Mouse (Mus musculus) yolk sac, embryonic 10.5 days (tissue): ENCODE data around the gene Tomm70a.

Experiments
- DNase-seq: peaks from one replicate; pipeline ENCODE4 v3.0.0-alpha.2; 2017; ENCODE audit warnings: low spot score

Gene Tomm70a

DNA sequence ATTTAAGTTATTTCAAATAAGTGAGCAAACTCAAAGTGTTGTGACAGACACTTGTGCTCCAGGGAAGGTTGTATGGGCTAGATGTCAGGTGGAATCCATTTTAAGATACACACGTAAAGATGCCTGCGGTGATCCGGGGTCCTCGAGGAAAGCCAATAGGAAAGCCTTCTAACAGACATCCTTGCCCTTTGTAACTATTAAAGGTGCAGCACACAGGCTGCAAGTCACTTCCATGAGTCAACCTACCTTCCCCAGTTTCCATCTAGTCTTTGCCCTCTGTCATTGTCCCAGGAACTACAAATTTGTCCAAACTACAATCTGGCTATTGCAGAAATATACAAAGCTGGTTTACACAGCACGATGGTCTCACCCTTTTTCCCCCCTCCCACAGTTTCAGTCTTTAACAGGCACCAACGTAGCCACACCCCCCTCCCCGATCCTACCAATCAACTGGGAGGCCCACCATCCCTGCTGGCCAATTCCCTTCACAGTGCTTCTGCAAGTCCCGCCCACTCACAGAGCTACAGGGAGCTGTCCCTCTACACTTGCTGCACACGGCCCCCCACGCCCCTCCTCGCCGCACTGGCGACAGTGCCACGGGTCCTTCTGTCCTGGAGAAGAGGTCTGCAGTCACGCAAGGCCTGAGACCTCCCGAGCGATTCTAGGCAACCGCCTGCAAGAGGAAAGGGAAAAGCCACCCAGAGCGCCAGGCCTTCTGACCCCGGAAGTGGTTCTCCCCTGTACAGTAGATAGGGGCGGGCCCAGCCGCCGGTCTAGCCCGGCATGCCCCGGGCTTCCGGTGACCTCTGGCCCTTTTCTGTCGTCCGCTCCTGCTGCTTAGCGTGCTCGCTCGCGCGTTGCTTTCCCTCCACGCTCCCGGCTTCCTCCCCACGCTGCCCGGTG lies at the start of gene Tomm70a:
Gene Tomm70a, plus strand, starts transcription at position 791 of the 903 bp plus-strand sequence.
- DNase-seq, result peak; percentile 98

DNA sequence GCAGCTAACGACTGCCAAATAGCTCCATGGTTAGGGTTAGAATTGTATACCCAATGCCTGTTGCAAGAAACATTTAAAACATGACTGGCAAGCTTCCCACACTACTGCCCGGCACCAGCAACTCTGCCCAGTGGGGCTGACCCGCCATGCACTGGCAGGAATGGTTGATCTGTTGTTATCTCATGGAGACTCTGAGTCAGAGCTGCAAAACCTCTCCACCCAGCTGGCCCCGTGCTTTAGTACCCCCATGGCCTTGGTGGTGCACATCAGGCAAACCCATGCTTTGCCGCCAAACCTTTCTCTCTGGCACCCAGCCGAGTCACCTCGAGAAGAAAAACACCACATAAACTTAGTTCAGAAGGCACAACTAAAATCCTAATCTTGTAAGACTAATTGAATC lies 45.5 kb upstream of the Tomm70a start:
- no peak for DNase-seq

DNA sequence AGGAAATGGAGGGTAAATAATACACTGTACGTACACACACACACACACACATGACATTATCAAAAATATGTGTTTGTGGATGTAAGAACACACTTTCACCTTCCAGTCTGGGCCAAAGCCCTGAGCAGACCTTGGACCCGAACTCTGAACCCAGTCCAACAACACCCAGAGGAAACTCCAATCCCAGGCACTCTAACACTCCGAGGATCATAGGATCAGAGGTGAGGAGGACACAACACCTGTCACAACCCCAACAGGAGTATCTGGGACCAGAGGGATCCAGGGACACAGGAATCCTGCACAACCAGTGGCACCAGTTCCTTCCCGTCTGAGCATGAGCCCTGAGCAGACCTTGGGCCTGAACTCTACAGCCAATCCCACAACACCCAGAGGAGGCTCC lies 41.9 kb upstream of the Tomm70a start:
- DNase-seq, result no peak

DNA sequence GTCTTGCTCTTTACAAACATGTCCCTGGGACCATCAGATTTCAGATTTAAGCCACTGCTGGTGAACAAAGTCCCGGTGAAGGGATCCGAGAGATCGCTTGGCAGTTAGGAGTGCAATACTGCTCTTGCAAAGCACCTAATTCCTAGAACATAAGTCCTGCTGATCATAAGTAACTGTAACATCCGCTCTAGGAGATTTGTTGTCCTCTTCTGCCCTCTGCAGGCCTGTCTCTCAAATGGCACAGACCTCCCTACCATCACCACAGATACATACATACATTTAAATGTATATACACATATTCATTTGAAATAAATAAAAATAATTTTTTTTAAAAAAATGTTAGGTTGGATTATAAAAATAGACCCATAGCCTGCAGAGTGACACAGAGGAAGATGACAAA lies 29.0 kb upstream of the Tomm70a start:
- peak; percentile 48 for DNase-seq

DNA sequence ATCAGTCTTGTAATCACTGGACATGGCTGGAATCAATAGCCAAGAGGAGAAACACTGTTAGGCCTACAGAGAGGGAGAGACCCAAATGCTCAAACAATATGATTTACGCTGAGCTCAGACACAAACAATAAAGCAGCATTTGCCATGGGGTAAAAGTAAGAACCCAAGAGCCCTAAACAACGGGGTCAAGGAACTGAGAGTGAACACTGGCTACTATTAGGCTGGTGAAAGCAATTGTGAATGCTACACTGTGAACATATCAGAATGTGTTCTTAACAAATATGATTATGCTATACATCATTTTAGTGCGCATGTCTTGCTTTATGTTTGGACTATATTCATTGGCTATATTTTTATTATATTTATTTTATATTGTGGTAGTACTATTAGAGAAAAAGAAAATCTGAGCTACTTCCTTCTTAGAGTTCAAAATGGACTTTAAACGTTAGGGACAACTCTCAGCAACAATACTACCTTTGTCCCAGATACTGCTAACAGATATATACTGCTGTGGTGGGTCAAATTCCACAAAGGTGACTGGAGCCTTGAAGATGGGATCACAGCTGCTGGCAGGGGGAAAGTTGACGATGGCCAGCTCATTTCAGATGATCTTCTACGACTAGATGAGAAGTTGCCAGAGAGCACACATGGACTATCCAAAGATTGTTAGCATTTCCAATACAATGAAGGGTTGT lies 28.4 kb upstream of the Tomm70a start:
- DNase-seq, result no peak

DNA sequence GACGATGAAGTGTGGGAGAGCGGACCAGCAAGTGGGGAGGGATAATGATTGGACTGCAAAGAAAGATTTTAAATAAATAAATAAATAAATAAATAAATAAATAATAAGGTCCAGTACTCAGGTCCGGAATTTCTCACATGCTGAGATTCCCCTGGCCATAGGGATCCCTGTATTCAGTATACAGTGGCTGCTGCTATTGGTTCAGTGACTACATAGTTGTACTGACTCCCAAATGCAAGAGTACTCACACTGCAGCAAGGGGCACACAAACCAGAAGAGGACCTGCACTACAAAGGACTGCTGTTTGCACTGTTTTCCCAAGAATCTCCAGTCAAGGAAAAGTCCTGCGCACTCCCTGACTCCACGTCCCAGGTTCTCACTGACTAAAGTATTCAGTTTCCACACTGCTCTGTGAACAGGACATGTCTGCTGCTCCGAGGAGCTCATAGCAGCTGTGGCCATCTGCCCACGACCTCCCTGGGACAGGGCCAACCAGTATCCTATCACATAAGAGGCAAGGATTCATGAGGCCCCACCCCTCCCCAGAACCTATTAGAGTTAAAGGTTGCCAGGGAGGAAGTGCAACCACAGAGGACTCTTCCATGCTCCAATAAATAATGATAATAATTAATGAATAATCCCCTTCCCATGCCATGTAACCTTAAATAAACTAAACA lies 22.9 kb upstream of the Tomm70a start:
- DNase-seq, result no peak

DNA sequence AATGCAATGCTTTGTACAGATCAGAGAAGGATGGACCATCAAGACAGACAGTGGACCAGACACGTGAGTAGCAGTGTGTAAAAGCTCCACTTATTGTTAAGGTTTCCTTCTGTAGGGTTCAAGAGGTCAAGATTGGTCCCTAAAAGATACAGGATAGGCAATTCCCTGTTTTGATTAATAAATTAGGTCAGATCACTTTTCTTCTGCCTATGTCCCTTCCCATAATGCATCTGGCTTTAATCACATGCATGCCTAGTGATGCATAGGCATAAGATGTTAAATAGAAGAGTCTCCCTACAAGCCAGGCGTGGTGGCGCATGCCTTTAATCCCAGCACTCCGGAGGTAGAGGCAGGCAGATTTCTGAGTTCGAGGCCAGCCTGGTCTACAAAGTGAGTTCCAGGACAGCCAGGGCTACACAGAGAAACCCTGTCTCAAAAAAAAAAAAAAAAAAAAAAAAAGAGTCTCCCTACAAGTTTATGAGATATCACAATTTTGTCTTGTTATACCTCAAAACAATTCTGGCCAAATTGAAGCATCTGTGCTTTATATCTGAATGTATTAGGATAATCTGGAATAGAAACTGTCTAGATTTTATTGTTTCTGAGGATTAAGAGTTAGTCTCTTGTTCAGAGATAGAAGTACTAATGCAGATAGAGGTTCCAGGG lies 21.8 kb upstream of the Tomm70a start:
- no peak for DNase-seq

DNA sequence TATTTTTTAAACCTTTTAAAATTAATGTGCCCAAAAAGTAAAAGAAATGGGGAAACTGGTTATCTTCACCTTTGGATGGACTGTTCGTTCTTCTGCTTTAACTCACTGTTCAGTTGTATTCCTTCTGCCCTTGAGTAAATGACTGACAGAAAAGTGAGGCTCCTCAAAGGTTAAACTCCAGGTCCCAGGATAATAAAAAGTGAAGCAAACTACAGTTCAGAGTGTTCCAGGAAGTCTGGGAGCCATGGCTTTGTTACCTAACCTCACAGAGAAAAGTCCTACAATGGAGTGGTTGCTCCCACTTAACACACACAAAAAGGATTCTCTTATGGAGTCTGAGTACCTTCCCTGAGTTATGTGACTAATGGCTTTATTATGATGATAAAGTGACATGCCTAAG lies 20.3 kb upstream of the Tomm70a start:
- DNase-seq, result peak; percentile 40

DNA sequence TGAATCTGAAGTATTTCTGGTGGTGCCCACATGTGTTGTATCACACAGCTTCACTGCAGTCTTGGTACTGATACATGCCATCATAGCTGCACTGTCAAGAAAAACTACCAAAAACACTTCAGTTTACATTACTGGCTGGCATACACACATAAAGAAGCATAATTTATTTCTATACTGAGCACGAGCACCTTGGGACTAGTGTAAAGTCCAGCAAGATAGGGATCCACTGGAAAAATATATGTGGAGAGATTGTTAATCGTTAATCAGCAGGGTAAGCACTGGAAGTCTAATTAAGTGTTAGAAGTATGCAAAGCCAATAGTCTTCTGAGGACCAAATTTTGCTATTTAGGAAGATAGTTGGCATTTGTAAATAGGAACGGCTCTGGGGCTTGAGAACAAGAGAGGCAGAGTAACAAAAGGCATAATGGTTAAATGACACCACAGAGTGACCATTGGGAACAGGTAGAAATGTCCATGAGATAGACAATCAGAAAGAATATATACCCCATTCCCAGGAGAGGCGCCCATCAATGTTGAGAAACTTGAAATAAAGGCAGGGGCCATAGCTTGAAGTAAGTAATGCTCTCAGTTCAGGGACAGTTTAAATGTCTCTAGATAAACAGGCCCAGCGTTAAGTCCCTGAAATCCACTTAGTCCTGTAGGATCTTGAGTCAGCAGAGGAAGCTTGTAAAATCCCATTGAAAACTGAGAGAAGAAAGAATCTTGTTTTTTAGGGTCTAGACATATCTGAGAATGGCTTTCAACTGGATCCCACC lies 15.1 kb upstream of the Tomm70a start:
- DNase-seq, result no peak

DNA sequence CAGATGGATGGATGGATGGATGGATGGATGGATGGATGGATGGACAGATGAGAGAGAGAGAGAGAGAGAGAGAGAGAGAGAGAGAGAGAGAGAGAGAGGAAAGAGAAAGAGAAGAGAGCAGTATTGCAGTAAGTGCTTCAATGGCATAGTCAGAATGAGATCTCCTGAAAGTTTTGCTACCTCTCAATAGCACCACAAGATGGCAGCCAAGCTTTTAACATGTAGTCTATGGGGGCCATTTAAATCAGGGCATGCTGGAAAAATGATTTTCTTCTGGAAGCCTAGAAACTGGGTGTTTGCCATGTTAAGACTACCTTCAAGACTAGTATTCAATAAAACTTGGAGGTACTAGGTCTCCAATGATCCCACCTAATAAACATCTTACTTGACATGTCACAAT lies 5.4 kb upstream of the Tomm70a start:
- no peak for DNase-seq

DNA sequence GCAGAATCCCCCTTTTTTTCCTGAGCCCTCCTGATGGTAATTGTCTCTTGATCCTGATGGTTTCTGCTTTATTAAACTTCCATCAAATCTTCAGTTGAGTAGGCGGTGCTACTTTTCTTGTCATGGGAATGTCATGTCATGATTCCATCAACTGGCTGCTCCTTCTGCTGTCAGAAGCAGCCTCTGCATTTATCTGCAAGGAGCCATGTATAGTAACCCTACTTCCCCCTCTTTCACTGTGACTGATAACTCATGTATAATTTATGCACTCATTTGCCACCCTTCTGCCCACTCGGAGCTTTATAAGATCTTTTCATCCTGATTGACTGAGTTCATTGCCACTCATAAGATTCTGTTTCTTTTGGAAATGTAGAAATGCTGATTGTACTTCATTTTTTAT lies 3.9 kb upstream of the Tomm70a start:
- no peak for DNase-seq

DNA sequence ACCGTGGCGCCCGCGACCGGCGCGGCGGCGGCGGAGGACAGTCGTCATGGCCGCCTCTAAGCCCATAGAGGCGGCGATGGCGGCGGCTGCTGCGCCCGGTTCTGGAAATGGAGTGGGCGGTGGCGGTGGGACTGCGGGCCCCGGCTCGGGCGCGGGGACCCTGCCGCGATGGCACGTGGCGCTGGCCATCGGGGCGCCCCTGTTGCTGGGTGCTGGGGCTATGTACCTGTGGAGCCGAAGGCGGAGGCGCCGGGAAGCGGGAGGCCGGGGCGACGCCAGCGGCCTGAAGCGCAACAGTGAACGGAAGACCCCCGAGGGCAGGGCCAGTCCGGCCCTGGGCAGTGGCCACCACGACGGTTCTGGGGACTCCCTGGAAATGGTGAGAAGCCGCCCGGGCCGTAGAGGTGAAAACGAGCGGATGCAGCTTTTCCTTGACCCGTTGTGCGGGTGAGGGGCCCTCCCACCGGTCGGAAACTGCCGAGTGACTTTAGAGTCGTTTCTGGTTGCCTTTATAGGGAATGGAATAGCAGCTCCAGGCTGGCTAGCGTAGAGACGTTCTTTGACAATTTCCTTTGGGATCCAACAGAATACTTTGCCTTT lies 413 bp downstream of the Tomm70a start:
- no peak for DNase-seq

DNA sequence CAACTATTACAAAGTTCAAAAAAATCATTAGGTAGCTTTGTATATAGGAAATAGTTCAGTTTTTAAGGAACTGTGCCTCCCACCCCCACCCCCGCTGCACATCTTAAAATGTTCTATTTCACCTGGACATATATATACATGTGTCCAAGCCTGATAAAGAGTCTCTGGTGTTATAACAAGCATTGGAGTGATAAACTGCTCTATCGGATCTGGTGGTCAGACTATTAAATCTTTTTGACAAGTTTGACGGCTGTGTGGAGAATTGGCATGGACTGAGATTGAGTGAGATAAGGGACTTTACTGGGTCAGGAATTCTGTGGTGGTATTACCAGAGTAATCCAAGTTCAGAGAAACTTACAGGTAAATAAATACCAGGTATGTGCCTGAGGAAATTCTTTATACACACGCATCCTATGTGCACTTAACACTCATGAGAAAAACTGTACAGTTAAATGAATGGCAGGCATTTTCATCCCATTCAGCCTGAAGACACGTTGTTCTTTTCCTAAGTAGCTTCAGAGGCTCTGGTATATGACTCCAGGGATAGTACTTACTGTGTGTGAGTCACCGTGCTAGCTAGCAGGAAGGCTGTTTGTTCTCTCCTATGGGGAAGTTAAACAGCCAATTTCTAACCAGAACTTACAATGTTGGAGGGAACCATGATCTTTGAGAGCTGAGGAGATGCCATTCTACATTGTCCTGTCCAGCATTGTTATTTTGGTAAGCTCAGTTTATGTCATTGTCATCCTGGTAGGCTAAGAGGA lies 1.4 kb downstream of the Tomm70a start:
- no peak for DNase-seq

DNA sequence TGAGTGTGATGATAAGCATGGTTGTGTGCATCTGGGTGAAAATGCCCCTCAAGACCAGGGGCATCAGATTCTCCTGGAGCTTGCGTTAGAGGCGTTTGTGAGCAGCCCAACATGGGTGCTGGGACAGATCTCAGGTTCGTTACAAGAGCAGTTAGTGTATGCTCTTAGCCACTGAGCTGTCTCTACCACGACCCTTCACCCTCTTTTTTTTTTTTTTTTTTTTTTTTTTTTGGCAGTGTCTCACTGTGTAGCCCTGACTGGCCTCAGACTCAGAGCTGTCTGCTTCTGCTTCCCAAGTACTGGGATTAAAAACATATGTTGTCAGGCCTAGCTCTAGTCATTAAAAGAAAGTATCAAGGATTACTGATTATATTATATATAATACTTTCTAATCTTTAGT lies 4.8 kb downstream of the Tomm70a start:
- no peak for DNase-seq

DNA sequence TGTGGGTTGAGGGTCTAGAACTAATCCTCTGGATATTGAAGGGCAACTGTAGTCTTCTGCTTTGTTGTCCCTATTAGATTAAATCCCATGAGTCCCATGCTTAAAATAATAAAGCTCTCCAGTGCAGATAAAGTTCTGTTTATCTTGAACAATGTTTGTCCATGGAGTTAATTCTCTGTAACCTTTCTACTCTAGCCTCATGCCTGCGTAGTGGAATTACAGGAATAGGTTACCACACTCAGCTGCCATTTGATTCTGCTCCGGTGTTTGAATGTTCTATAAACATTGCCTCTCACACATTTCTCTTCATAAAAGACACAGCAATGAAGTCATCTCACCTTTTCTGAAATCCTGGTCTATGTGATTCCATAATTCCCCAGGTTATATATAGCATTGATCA lies 6.3 kb downstream of the Tomm70a start:
- no peak for DNase-seq

DNA sequence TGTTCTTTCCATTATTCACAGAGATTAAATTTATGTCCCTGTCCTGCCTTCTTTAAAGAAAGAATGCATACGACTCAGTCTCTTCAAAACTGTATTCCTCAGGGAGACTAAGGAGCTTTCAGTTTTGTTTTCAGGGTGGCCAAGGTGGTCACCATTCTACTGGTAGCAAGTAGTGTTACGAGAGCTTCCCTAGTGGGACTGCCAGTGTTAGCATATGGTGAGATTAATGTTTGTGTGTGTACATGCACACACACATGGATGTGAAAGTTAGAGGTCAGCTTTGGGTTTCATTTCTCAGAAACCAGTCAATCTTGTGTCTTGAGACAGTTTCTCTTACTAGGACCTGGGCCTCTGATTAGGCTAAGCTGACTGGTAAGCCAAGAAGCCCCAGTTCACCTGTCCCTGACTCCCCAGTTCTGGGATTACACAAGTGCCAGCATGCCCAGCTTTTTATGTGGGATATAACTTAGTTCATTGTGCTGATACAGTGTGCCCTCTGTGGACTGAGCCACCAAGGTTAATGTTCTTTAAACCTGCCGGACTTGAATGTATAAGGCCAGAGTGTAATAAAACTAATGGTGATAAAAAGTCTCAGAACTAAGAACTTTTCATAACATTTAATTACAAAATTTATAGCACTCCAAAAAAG lies 9.4 kb downstream of the Tomm70a start:
- DNase-seq, result no peak

DNA sequence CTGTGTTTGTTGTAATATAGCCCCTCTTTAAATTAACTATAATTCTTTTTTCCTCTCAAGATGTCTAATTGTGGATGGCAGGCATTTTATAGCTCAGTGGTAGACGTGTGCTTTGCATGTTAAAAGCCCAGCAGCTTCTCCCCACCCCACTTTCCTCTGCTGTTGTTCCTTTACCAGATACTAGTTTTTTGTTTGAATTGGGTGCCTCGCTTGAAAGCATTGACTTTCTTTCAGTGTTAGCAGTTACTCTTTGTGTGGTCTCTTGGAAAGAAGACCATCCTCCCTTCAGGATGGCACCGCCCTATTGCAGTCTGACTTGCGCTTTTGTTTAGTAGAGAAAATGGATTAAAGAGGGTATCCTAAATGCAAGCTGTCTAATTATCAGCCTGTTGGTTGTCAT lies 10.0 kb downstream of the Tomm70a start:
- no peak for DNase-seq

DNA sequence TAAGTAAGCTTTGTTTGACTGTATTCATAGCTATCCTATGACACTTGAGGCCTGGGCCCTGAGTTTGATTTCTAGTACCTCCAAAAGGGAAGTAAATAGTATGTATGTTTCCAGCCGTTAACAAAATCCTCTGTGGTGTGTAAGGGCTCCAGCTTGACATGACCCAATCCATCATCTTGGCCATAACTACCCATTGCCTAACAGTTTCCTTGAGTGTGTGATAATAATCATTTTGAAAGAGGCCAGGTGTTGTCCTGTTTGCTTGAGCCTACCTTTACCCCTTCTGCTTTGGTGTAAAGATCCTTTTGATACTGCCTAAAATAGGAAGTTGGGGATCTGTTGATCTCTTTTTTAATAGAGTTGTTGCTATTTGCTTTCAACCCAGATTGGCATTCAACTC lies 10.8 kb downstream of the Tomm70a start:
- no peak for DNase-seq

DNA sequence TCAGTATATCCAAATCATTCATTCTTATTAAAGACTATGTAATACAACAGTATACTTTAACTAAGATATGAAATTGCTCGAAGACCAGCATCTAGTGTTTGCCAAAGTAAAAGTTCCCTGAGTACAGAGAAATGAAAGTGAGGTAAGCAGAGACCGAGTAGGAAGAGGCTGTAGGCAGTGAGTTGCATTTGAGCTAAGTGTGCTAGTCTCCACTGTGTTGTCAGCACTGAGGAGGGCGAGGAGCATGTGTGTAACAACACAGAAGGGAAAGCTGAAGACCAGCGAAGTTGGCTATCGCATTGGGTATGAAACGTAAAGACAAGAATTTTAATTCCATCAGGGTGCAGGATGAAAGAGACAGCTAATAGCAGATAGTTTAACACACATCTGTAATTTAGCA lies 12.1 kb downstream of the Tomm70a start:
- DNase-seq, result no peak

DNA sequence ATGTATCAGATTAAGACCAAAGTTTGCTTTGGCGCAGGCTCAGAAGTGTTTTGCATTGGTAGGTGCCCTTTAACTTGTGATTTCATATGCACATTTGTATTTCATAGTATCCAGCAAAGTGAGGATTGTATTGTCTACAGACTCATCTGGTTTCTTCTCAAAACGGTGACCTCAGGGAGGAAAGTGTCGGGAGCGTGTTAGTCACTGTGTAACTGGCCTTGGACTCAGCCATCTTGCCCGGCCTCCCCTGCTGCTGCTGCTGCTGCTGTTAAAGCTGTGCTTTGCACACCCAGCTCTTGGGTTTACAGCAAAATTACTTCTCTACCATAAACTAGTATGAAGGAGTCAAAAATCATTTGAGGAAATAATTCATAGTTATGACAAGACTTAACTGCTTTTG lies 23.2 kb downstream of the Tomm70a start:
- no peak for DNase-seq
